Mouse (Mus musculus) CD4-positive, CD25-positive, alpha-beta regulatory T cell, adult 2 months (primary cell): ENCODE measurements around the gene Edf1.

ENCODE experiments used
- DNase-seq: peaks from one replicate; pipeline ENCODE4 v3.0.0-alpha.2; 2012; ENCODE audit warnings: low read depth, low spot score

The Edf1 gene

GRCm38 (mm10) chr2:25581901-25582301 is 24.3 kb downstream of the Edf1 start:
- no peak for DNase-seq

GRCm38 (mm10) chr2:25582466-25583119 is 24.9 kb downstream of the Edf1 start:
- DNase-seq: peak; percentile 11

- no peak for DNase-seq
Measured at GRCm38 (mm10) chr2:25583120-25583481, 25.5 kb downstream of the Edf1 start.

- no peak for DNase-seq
Measured at GRCm38 (mm10) chr2:25583571-25583970, 25.9 kb downstream of the Edf1 start.

GRCm38 (mm10) chr2:25584152-25584551 is 26.5 kb downstream of the Edf1 start:
- no peak for DNase-seq

- DNase-seq: no peak
Measured at GRCm38 (mm10) chr2:25584856-25585255, 27.2 kb downstream of the Edf1 start.

GRCm38 (mm10) chr2:25585601-25586000 is 28.0 kb downstream of the Edf1 start:
- no peak for DNase-seq

GRCm38 (mm10) chr2:25587290-25587689 is 29.6 kb downstream of the Edf1 start:
- DNase-seq: no peak

- DNase-seq: no peak
Measured at GRCm38 (mm10) chr2:25588227-25588907, 30.7 kb downstream of the Edf1 start.

GRCm38 (mm10) chr2:25591863-25592262 is 34.2 kb downstream of the Edf1 start:
- DNase-seq: peak; percentile 58

- DNase-seq: no peak
Measured at GRCm38 (mm10) chr2:25596765-25597510, 39.3 kb downstream of the Edf1 start.

- DNase-seq: no peak
Measured at GRCm38 (mm10) chr2:25598749-25599148, 41.1 kb downstream of the Edf1 start.

- DNase-seq: no peak
Measured at GRCm38 (mm10) chr2:25600037-25600436, 42.4 kb downstream of the Edf1 start.

GRCm38 (mm10) chr2:25602526-25602925 is 44.9 kb downstream of the Edf1 start:
- DNase-seq: no peak

GRCm38 (mm10) chr2:25607761-25608622 is 50.3 kb downstream of the Edf1 start, which contains the start of gene Rabl6:
TSS of gene Rabl6 (minus strand) at chr2:25608521.
- peak; percentile 94 for DNase-seq

GRCm38 (mm10) chr2:25608671-25609070 is 51.0 kb downstream of the Edf1 start:
- DNase-seq: no peak
